Comparison of ENCODE assay signal across 21 mouse cellular contexts in the genomic region with DNA sequence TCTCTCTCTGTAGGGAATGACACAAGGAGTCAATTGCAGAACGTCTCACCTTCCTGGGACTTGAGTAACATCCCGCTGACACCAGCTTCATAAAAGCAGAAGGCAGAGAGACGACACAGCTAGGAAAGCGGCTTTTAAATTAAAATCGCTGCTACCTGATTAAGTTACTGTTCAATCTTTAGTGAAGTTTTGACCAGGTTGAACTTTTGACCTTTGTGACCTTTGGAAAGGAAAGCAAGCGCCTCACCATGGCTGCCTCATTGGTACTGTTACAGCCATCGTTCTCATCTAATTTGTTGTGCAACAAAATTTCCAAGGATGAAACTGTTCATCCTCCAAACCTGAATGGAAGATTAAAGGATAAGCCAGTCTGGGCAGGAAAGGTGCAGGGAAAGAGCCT.
"Had no signal": no experiment of that assay in that cellular context is flagged by ENCODE, and none has a peak within 500 bp of the region (broad histone marks: within the 10 kb centered on the region; RNA-seq: fewer than 3 reads in every experiment).

No protein-coding gene starts in this region.

- DNase-seq: lung, adult 18-20 months; lung, embryonic 14.5 days; lung, postnatal 10 days; lung, postnatal 4 days; midbrain, embryonic 14.5 days; retina, postnatal 1 day; right cerebral cortex, adult 18-20 months; right cerebral cortex, postnatal 25 days; right cerebral cortex, postnatal 4 days; spleen, adult 18-20 months; thymus, adult 2 months; thymus, postnatal 25 days; thymus, postnatal 4 days had no signal

- H3K36me3 ChIP-seq: midbrain, embryonic 12.5 days; neural tube, embryonic 13.5 days; neural tube, embryonic 15.5 days had no signal

- H3K4me1 ChIP-seq: stomach, embryonic 15.5 days had no signal

- H3K4me2 ChIP-seq: lung, embryonic 14.5 days; midbrain, embryonic 12.5 days; neural tube, embryonic 13.5 days; neural tube, embryonic 15.5 days; stomach, embryonic 15.5 days had no signal

- H3K27me3 ChIP-seq: midbrain, embryonic 12.5 days; neural tube, embryonic 13.5 days; neural tube, embryonic 15.5 days; stomach, embryonic 15.5 days had no signal

- H3K9me3 ChIP-seq: neural tube, embryonic 13.5 days; neural tube, embryonic 15.5 days; stomach, embryonic 15.5 days had no signal

- ATAC-seq: midbrain, embryonic 16.5 days had no signal

- H3K4me3 ChIP-seq: midbrain, embryonic 10.5 days; midbrain, embryonic 12.5 days; myocyte; neural tube, embryonic 13.5 days; neural tube, embryonic 15.5 days; stomach, embryonic 15.5 days had no signal

- H3K9ac ChIP-seq: lung, embryonic 14.5 days; midbrain, embryonic 12.5 days; neural tube, embryonic 13.5 days; neural tube, embryonic 15.5 days; stomach, embryonic 15.5 days had no signal

- H3K27ac ChIP-seq: midbrain, embryonic 10.5 days; midbrain, embryonic 12.5 days; neural tube, embryonic 13.5 days; neural tube, embryonic 15.5 days; stomach, embryonic 15.5 days; stomach, postnatal 0 days had no signal
